Mouse (Mus musculus) megakaryocyte-erythroid progenitor cell, adult 5-6 weeks (primary cell): ENCODE results near the gene Smad5. TPM values are rescaled to one million over a fixed set of nuclear protein-coding genes. Genes with fewer than 3 reads are reported as not detected.
A peak's percentile ranks its signal among the peaks of the same experiment; 100 is the strongest.

Source experiments
- ATAC-seq: replicated peaks from 2 replicates; pipeline ENCODE4 v1.8.0; 2016; ENCODE audit warnings: mild to moderate bottlenecking, inconsistent platforms; ENCODE audit not compliant: severe bottlenecking, poor library complexity, low FRiP score, low TSS enrichment
- total RNA-seq, 2 experiments: library from RNA; stranded (forward) in 1 of 2; stranded (reverse) in 1 of 2; fragments of 200-1000, 215-1000 nt in 1 of 2; fragments of >200 nt in 1 of 2; fragmentation: Nextera tagmentation in 1 of 2; gene quantifications; 2 replicates each; pipeline ENCODE4 v1.2.3; 2014 to 2017

Smad5 gene
- total RNA-seq, 2 experiments from 2014 or later, result 23.9 to 27.7 TPM

DNA sequence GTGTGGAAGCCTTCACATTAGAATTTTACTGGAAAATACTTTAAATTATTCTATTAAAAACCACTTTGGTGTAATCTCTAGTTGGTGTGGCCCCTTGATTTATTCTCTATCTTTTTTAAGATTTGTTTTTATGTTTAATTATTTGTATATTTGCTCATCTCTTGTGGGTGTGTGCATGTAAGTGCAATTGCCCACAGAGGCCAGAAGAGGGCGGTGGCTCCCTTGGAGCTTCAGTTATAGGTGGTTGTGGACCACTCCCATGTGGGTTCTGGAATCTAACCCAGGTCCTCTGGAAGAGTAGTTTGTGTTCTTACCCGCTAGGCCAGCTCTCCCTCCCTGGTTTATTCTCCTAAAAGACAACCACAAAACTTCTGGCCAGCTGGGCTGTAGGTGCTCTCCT, 3.4 kb upstream of the Smad5 start:
- no peak for ATAC-seq

DNA sequence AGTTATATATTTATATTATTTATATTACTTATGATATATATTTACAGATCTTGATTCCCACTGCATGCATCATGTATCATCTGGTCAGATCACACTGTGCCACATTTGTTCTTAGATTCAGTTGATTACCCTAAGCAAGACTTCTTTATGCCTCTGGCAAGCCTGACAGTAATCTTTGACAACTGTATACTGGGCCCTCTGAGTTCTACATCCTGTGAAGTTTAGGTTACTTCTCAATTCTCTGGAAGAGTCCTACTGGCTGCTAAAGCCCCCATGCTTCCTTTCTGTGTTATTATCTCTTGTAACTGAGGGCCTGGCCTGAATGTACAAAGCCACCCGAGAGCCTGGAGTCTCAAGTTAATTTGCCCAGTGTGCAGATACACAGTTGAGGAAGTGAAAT, 1.8 kb upstream of the Smad5 start:
- no peak for ATAC-seq

- no peak for ATAC-seq
These were observed 886 bp upstream of the Smad5 start for GRCm38 (mm10) chr13:56701924-56702323.

- ATAC-seq, result peak; percentile 78
These were observed 536 bp downstream of the Smad5 start for GRCm38 (mm10) chr13:56703222-56703870.

DNA sequence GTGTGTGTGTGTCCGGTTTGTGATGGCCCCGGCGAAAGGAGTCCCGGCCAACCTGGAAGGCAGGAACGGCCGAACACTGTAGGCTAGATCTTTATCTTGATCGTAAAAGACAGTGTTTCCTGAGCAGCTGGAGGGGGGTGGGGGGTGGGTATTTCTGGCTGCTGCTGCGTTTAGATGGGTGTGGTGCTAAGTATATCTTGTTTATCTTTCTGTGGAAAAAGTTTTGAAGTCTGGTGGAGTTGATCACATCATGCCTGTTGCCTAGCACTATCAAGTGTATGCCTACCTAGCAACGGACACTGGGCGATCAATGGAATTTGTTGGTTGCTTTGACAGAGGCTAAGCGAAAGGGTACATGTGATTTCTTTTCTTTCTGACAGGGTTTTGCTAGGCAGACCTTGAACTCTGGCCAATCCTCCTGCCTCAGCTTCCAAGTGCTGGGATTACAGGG, 1.1 kb downstream of the Smad5 start:
- peak; percentile 76 for ATAC-seq

DNA sequence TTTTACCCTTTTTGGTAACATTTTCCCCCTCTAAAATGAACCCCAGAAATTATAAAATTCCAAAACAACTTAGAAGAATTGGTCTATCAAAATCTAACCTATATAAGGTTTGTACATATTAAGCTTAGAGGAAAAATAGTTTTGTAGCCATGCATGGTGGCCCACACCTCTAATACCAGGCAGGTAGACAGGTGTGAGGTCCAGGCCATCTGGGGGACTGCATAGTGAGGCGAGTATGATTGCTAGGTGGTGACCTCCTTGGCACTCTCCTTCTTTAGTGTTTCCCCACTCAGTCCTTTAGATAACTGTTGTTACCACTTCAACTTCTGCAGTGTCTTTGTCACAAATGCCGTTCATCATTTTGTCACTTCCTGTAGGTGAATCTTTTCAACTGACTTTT, 1.8 kb downstream of the Smad5 start:
- ATAC-seq, result no peak

DNA sequence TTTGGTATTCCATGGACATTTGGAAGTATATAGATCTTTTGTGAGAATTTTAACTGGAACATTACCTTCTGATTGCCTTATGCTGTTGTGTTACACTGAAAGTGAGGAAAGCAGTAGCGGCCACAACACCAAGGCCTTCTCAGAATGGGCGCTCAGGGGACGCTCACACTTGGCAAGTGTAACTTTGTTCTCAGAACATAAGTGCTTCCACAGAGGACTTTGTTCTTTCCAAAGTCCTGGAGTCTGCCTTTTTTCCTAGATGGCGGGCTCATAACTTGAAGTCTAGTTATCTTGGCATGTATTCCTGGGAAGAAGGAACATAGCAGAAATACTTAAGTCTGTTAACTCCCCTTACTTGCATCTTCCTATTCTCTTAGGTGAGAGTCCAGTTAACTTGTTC, 4.3 kb downstream of the Smad5 start:
- ATAC-seq, result no peak

DNA sequence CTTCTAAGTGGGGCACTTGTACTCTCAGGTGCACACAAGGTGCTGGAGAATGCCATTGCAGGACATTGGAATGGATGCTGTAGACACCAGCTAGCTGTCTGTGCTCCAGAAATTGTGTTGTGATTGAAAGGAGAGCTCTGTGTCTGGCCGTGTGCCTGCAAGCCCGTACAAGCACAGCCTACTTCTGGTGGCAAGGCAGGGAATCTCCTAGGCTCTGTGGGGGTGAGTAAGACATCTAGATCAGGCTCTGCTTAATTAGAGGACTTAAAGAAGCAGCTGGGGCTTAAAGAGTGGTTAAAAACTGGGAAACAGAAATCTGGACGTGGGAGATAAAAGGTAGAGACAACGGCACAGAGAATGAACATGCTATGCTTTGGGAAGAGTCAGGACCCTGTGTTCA, 4.8 kb downstream of the Smad5 start:
- ATAC-seq, result no peak

DNA sequence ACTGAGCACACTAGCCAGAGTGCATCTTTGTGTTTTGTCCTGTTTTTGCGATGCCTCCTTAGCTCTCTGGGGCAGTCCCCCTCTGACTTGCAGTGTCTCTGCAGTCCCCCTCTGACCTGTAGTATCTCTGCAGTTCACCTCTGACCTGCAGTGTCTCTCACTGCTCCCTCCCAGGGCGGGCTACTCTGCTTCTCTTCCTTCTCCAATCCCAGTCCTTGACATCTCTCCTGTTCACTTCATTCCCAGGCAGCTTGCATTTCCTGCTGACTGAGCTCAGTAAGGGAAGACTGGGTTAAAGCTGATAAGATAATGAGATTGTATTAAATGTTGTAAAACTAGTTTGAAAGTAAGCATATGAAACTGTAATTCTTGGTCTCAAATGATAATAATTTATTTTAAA, 7.8 kb downstream of the Smad5 start:
- ATAC-seq, result no peak

- ATAC-seq, result no peak
These were observed 9.4 kb downstream of the Smad5 start for GRCm38 (mm10) chr13:56712221-56712620.

DNA sequence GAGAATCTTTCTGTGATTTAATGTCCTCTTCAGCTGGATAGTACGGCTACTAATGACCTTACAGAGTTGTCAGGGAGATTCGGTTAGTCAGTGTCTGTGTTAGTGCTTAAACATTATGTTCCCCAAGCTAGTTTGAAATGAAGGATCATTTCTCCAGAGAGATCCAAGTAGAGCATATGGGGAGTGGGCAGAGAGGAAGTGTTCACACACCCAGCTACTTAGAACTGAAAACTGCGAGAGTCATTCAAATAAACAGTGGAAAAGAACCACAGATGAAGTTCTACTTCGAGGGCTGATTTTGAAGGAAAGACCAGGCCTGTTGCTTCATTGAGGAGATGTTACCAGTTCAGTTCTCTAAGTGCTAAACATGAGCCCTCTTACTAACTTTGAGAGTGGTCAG, 23.7 kb downstream of the Smad5 start:
- ATAC-seq, result no peak

DNA sequence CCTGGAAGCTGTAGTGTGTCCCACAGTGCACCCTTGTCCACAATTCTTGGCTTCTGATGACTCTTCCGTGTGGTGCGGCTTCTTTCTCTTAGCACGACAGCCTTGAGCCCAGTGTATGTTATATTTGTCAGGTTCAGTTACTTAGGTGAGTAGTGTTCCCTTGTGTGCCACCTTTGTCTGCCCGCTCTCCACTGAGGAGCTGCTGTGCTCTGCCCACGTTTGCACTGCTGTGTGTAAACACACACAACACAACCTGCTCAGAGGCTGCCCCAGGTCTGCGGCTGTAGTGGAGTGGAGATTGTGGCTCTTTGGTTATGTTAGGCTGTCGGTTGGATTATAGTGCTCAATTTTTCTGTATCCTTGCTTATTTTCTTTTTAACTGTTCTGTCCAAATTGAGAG, 26.2 kb downstream of the Smad5 start:
- ATAC-seq, result no peak

- 0 out of 2 replicates have a peak, but pooled peaks have one; percentile 40 for ATAC-seq
These were observed 31.8 kb downstream of the Smad5 start for GRCm38 (mm10) chr13:56734617-56735016.

DNA sequence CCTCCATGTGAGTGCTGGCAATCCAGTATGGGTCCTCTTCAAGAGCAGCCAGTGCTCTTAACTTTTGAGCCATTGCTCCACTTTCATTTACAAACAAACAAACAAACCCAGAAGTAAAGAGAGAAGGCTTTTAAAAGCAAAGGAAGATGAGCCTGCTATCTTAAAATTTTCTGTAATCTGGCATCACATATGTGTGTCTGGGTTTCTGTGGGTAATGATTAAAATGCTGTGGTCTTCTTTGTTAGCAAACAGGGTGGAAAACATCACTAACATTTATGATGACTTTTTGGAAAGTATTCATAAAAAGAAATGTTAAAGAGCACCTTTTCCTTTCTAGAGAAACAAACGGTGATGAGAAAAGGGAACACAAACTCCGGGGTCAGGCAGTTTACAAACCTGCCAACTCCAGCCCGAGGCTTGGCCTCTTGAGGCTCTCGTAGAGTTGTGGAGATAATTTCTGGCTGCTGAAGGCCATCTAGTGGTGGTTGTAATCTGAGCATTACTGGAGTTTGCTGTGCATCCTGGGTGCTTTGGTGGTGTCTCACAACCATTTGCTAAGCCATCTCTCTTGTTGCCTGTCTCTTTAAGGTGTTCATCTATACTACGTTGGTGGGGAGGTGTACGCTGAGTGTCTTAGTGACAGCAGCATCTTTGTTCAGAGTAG, 32.5 kb downstream of the Smad5 start:
- peak; percentile 94 for ATAC-seq

- no peak for ATAC-seq
These were observed 36.7 kb downstream of the Smad5 start for GRCm38 (mm10) chr13:56739556-56739955.

- no peak for ATAC-seq
These were observed 37.7 kb downstream of the Smad5 start for GRCm38 (mm10) chr13:56740496-56740895.

DNA sequence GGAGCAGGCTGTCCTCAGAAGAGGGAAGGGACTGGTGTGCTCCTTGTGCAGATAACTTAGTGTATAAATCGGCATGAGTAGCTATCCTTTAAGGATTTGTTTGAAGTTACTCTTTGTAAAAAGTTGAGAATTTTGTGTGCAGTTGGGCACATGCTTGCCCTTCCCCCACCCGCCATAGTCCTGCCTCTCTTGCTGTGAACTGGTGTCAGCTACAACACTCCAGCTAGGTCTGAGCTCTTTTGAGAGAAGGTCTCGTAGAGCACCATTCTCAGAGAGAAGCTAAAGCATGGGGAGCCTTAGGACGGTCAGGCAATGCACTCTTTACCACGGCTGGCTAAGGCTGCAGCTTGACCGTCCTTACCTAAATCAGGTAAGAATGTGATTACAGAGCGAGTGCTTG, 38.9 kb downstream of the Smad5 start:
- ATAC-seq, result no peak

GRCm38 (mm10) chr13:56742325-56742901, 39.6 kb downstream of the Smad5 start:
- ATAC-seq, result no peak

DNA sequence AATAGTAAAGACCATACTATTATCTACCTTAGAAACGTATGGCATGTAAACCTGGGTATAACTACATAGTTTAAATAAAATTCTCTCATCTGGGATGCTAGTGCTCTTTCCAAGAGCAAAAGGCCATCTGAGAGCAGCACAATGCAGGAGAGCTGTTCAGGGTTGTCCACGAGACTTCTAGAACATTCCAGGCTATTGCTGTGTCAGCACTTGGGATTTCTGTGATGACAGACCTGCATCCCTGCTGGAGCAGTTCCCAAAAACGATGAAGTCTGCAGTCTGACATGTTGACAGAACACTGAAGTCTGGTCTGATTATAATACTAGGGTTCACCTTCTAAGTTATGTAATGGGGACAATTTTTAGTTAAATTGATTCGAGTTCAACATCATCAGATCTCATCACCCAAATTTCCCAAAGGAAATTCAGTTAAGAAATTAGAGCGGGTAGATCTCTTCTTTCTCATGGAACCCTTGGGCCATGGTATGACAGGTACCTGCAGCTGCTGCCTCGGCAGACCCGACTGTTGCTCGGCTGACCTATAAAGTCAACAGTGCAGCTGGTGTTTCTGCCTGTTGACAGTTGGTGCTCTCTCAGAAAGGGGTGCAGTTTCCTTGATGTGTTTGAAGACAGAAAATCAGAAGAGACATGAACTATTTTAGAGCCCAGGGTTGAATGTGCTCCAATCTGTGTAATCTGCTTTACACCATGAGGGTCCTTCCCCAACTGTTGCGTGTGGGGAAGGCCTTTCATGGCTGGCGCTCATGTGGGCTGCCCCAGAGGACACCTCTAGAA, 44.1 kb downstream of the Smad5 start:
- no peak for ATAC-seq

- ATAC-seq, result no peak
These were observed 44.7 kb downstream of the Smad5 start for GRCm38 (mm10) chr13:56747554-56747953.
